Mouse (Mus musculus): Measurements from ENCODE around the gene Chd1.

GRCm38 (mm10) chr17:15731706-15732105 lies 26.9 kb downstream of the Chd1 start:
- TF ChIP-seq POLR2A (IDR thresholded peaks at IDR 0.05; ENCODE audit: borderline replicate concordance, control insufficient read depth, low read depth, low read length) (no peak), CTCF (IDR thresholded peaks at IDR 0.05; ENCODE audit: control insufficient read depth, insufficient read depth, low read length) (no peak)
